21 mouse cellular contexts compared by ENCODE assay signal in genomic region chr1:34315381-34315780, GRCm38 (mm10).
A peak's percentile ranks its signal among the peaks of the same experiment; 100 is the strongest.
DNase-seq lines count a peak whose midpoint lies in the region; ATAC-seq and TF ChIP-seq lines count a peak whose summit lies in the region.
"Had no signal": no experiment of that assay in that cellular context is flagged by ENCODE, and none has a peak within 500 bp of the region (broad histone marks: within the 10 kb centered on the region; RNA-seq: fewer than 3 reads in every experiment).

No protein-coding gene starts in this region.

- peak; percentile 89 for DNase-seq in heart, adult 11 months
- no peak for DNase-seq in heart, adult 18-20 months
- DNase-seq in intestine, embryonic 14.5 days (ENCODE audit: low spot score), result no peak
- DNase-seq in large intestine, adult 2 months (ENCODE audit: low read depth, low spot score), result peak; percentile 78
- peak; percentile 17 for DNase-seq in yolk sac, embryonic 10.5 days (ENCODE audit: low spot score)
- DNase-seq in ovary, postnatal 14 days (ENCODE audit: low spot score), result no peak
- no peak for DNase-seq in forebrain, postnatal 0 days
- DNase-seq: adrenal gland, postnatal 14 days; B cell, adult 2 months; cerebellum, adult 11-12 months; cerebellum, adult 9-10 months; cerebellum, postnatal 36 days; gastrocnemius, postnatal 14 days; heart, postnatal 10 days had no signal

- no peaks in the 10 kb centered on the region for H3K9me3 ChIP-seq in intestine, embryonic 14.5 days (ENCODE audit: control insufficient read depth, low read length)
- H3K9me3 ChIP-seq in forebrain, postnatal 0 days (ENCODE audit: low read length), result no peaks in the 10 kb centered on the region
- H3K9me3 ChIP-seq: embryonic facial prominence, embryonic 13.5 days; forebrain, embryonic 12.5 days; heart, embryonic 10.5 days; hindbrain, embryonic 13.5 days had no signal

- H3K4me2 ChIP-seq in intestine, embryonic 14.5 days (ENCODE audit: low read length), result no peak overlapping the region
- H3K4me2 ChIP-seq in forebrain, postnatal 0 days (ENCODE audit: low read depth), result no peak overlapping the region
- H3K4me2 ChIP-seq: embryonic facial prominence, embryonic 13.5 days; forebrain, embryonic 12.5 days; hindbrain, embryonic 13.5 days had no signal

- ATAC-seq in intestine, embryonic 14.5 days (replicated peaks; ENCODE audit: low FRiP score, low TSS enrichment, low read depth), result peak; percentile 86
- no peak for ATAC-seq in forebrain, postnatal 0 days
- ATAC-seq: activated CD4-positive, CD25-positive, alpha-beta regulatory T cell, adult 4 months; forebrain, embryonic 16.5 days; Patski had no signal

- TF ChIP-seq CTCF in forebrain, postnatal 0 days (IDR thresholded peaks at IDR 0.05; ENCODE audit: low read depth), result no peak

- H3K9ac ChIP-seq in intestine, embryonic 14.5 days (ENCODE audit: low read length), result no peak overlapping the region
- no peak overlapping the region for H3K9ac ChIP-seq in forebrain, postnatal 0 days
- H3K9ac ChIP-seq: embryonic facial prominence, embryonic 13.5 days; forebrain, embryonic 12.5 days; hindbrain, embryonic 13.5 days had no signal

- no peaks in the 10 kb centered on the region for H3K27me3 ChIP-seq in intestine, embryonic 14.5 days (replicated peaks; ENCODE audit: control insufficient read depth, insufficient read depth, low read length)
- no peaks in the 10 kb centered on the region for H3K27me3 ChIP-seq in forebrain, postnatal 0 days (ENCODE audit: insufficient read depth, low read length)
- H3K27me3 ChIP-seq: embryonic facial prominence, embryonic 13.5 days; forebrain, embryonic 12.5 days; hindbrain, embryonic 13.5 days; Patski had no signal

- H3K36me3 ChIP-seq in intestine, embryonic 14.5 days (ENCODE audit: control insufficient read depth, insufficient read depth, low read length), result no peaks in the 10 kb centered on the region
- H3K36me3 ChIP-seq in forebrain, postnatal 0 days (ENCODE audit: insufficient read depth), result no peaks in the 10 kb centered on the region
- H3K36me3 ChIP-seq: embryonic facial prominence, embryonic 13.5 days; forebrain, embryonic 12.5 days; heart, embryonic 10.5 days; hindbrain, embryonic 13.5 days had no signal

- H3K4me3 ChIP-seq in intestine, embryonic 14.5 days (ENCODE audit: low read depth, low read length), result no peak overlapping the region
- H3K4me3 ChIP-seq in forebrain, postnatal 0 days (ENCODE audit: low read depth, low read length), result no peak overlapping the region
- H3K4me3 ChIP-seq: embryonic facial prominence, embryonic 13.5 days; forebrain, embryonic 12.5 days; heart, embryonic 10.5 days; hindbrain, embryonic 13.5 days had no signal

- H3K27ac ChIP-seq in intestine, embryonic 14.5 days (ENCODE audit: low read depth), result no peak overlapping the region
- no peak overlapping the region for H3K27ac ChIP-seq in forebrain, postnatal 0 days (ENCODE audit: low read depth, low read length)
- H3K27ac ChIP-seq: embryonic facial prominence, embryonic 13.5 days; forebrain, embryonic 12.5 days; heart, embryonic 10.5 days; hindbrain, embryonic 13.5 days had no signal

- 58% methylated on average over 5 of the region's 5 CpGs for WGBS in intestine, embryonic 14.5 days
- 20% methylated on average over 5 of the region's 5 CpGs for WGBS in large intestine, adult 2 months
- WGBS in forebrain, postnatal 0 days, result 81% methylated on average over 5 of the region's 5 CpGs

- H3K4me1 ChIP-seq in intestine, embryonic 14.5 days (replicated peaks; ENCODE audit: control insufficient read depth, insufficient read depth, low read length), result no peaks in the 10 kb centered on the region
- H3K4me1 ChIP-seq in forebrain, postnatal 0 days (ENCODE audit: insufficient read depth), result no peaks in the 10 kb centered on the region
- H3K4me1 ChIP-seq: embryonic facial prominence, embryonic 13.5 days; forebrain, embryonic 12.5 days; hindbrain, embryonic 13.5 days had no signal

Comparison
In these comparisons a context has a peak if more than half of its experiments do, and no peak if none do; other contexts are left out.
1. DNase-seq: peak in heart, adult 11 months (single experiment), large intestine, adult 2 months (single experiment) and yolk sac, embryonic 10.5 days (single experiment); none in heart, adult 18-20 months (0 of 2), intestine, embryonic 14.5 days (single experiment), ovary, postnatal 14 days (single experiment) and forebrain, postnatal 0 days (single experiment).